Mouse (Mus musculus) thymus, adult 18-20 months (tissue): Measurements from ENCODE around the gene Smco3.

ENCODE experiments used
- DNase-seq, 2 experiments: peaks; one replicate each; pipeline ENCODE4 v3.0.0; 2022; ENCODE audit warnings: mixed read lengths in 2 of 2

Gene Smco3

DNA sequence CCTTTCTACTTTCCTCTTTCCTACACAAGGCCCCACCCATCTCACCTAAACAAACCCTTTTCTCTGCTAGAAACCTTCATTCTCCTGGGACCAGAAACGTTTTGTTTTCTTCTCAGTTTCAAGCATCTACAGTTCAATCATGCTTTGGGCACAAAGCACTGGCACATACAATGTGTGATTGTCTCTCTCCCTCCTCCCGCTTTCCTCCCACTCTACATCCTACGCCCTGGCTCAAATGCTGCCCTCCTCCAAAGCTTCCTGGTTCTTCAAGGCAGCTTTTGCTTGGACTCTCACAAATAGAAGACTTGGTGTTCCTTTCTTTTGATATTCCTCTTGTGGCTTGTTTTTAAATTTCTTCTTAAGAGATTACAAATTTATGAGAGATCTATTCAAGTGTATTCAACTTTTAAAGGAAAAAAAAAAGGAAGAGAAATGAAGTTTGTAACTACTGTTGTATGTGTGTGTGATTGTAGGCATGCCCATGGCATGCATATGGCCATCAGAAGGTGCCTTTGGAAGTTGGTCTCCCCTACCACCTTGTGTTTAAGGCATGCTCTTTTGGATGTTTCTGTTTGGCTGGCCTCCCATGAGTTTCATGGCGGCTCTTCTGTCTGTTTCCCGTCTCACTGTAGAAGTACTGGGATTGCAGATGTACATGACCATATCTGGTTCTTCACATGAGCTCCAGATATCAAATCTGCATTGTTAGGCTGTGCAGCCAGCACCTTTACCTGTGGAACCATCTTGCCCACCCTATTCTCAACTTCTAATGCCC is 10.6 kb upstream of the Smco3 start:
- no peak for DNase-seq

DNA sequence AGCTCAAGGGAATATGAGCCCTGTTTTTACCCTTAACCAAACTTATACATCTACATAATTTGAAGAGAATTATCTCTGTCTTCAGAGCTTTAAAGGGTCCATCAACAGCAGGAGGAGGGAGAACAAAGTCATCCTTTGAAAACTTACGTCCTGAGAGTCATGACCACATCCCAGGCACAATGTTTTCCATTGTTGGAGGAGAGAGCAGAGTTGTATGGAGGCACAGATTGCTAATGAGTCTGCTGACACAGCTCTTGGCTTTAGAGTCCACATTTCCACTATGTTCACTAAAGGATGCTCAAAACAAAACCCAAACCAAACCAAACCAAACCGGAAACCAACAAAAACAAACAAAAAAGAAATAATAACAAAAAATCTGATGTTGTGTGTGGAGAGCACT is 9.7 kb upstream of the Smco3 start:
- DNase-seq: no peak

DNA sequence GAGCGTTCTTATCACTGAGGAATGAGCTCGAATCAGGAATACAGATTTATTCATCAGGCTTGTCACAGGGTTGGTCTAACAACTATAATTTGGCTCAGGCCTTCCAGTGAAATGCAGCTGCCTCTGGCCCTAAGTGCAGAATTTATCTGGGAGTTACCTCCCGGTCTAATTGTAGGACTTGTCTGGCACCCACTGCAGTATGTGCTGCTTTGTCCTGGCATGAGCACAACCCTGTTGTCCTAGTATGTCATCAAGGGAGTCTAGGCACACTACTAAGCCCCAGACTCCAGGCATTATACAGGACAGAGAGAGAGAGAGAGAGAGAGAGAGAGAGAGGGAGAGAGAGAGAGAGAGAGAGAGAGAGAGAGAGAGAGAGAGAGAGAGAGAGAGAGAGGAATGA is 2.1 kb upstream of the Smco3 start:
- no peak for DNase-seq

DNA sequence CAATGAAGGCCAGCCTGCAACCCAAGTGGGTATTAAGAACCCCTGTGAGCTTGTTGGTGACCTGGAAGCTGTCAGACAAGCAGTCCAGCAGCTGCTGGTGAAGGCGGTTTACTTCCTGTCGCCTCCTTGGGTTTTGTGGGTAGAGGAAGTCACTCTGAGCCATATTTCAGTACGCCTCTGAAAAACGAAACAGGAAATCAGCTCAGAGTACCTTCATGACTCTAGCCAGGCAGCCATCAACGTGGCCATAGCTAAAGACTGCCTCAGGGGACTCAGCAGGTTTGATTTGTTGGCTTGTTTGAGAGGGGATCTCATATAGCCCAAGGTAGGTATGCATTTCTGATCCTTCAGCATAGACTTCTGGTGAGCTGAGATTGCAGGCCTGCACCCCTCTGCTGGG is 3.5 kb downstream of the Smco3 start:
- peak in 1 of 2 experiments; percentile 42 for DNase-seq

DNA sequence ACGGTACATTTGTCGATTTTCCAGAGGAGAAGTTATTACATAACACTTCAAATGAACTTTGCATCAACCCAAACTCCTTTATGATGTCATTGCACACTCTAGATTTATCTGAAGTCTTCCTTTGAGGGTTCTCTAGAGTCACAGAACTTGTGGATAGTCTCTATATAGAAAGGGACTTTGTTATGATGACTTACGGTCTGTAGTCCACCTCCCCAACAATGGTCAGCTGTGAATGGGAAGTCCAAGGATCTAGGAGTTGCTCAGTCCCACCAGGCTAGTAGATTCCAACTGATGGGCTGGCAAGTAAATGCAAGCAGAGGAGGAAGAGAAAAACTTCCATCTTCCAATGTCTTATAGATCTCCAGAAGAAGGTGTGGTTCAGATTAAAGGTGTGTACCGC is 6.6 kb downstream of the Smco3 start:
- no peak for DNase-seq

DNA sequence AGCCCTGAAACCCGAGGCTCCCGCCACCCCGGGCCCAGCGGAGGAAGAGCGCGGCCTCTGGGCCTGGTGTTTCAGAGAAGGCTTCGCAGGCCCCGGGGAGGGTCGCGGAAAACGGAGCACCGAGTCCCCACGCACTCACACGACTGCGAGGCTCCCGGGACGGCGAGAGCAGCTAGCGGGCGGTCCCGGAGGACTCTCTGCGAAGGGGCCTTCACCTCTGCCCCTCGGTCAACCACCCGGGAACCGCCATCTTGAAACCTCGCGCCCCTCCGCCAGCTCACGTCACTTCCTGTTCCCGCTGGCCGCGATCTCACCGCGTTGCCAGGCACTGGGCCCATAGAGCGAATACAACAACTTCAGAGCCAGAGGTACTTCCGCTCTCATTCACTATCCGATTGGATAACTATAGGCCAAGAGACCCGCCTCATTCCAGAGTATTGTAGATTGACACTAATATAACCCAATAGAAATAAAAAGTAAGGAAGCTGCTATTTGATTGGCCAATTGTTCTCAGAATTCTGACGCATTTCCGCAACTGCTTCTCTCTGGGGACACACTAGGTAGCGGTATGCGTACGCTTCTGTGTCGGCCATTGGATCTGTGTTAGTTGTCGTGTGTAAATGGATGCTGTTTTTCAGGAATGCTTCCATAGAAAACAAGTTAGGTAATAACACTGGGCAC is 7.2 kb downstream of the Smco3 start, which contains the start of gene Wbp11:
Wbp11 (minus strand) TSS at position 353 of the 681 bp plus-strand sequence.
- peak; percentile 90 to 95 for DNase-seq

DNA sequence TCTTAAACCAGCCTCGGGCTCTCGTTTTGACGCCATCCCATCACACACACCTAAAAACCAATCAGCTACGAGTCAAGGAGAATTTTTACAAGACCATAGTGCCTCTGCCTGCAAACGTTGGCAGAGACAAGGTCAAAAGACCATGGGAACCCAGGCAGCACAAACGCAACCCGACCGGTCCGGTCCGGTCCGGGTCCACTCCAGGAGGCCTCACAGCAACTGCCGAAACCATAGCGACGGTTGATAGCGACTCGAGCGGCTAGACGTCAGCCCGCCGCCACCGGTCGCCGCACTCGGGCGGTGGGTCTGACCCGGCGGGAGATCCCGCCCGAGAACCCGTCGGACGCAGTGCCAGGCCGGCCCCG is 7.8 kb downstream of the Smco3 start, which contains the start of gene BC049715:
BC049715 (plus strand) TSS at position 111 of the 365 bp plus-strand sequence.
- no peak for DNase-seq

DNA sequence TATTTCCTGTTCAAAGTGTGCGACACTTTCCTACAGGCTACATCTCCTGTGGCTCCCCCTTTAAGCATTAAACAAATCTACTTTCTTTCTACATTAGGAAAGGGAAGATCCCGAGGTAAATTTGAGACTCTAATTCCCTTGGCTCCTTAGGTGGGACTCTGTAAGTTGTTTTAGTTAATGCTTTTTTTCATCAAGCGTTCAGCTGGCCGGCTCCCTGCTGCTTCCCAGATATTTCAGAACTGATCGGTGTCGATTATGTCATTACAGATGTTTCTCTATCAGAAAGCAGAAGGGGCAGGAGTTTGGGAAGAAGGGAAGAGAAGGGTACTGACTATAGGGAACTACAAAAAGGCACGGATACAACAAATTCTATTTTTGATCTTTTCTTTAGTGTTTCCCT is 8.1 kb downstream of the Smco3 start:
- no peak for DNase-seq

DNA sequence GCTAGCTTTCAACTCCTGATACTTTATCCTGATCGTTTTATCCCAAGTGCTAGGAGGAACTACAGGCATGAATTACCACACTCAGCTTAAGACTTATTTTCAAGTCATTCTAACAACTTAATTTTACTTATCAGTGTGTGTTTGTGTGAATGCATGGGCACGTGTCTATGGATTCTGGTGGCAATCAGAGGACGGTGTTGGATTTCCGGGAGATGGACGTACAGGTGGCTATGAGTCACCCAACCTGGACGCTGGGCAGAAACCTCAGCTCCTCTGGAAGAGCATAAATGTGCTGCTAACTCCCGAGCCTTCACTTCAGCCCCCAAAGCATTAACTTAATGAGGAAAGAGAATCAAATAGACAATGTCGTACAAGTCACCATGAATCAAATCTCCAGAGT is 10.3 kb downstream of the Smco3 start:
- no peak for DNase-seq

DNA sequence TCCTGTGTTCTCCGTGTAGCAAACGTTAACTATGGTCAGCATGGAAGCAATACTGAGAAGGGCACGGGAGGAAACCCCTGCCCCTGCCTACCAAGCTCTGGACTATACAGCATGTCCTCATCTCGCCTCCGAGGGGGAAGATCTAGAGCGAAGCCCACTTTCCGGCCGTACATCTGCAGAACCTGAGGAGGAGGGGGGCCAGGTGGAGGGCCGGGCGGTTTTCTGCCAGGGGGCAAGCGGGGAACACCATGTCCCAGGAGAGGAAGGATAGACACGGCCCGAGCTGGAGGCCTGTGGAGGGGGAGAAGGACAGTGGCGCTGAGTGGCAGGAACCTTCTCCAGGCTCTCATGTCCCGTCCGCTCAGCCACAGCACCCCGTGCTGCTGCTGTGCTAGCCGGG is 14.2 kb downstream of the Smco3 start:
- no peak for DNase-seq

DNA sequence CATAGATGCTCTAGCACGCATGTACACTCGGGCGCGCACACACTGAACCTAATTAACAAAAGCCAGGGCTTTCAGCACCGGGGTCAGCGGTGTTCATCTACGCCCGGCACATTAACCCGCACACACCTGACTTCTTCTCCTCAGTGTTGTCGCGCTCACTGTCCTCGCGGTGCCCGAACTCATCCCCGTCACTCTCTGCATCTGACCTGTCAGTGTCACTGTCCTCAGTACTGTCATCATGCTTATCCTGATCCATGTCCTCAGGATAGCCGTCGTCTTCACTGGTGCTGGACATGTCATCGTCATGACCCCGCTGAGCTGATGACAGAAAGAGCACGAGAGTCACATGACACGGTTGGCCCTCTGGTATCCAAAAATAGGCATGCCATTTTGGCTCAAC is 14.9 kb downstream of the Smco3 start:
- DNase-seq: no peak

DNA sequence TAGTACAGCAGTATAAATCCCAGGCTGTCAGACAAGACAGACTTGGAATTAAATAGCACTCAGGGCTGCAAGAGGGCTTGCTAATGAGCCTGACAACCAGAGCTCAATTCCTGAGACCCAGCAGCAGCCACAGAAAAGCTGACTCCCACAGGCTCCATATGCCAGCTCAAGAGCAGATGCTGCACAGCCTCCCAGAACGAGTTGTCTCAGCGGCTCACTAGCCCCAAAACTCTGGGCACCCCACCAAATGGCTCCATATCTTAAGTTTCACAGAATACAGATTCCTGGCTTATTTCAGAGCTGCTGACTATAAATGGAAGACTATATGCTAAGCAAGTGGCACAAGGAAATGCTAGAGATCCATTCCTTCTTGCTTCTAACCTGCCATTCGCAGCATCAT is 17.7 kb downstream of the Smco3 start:
- no peak for DNase-seq

DNA sequence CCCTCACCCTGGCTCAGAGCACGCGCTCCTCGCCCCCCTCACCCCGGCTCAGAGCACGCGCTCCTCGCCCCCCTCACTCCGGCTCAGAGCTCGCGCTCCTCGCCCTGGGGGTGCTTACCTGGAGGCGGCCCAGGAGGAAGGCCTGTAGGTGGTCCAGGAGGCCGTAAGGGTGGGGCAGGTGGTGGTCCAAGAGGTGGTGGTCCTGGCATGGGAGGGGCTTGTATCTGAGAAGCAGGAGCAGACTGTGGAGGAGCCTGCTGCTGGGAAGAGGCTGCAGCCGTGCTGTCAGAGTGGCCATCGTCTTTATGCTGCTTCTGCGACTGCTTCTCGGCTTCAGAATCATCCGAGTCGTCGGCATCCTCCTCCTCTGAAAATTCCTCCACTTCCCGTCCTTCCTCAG is 18.4 kb downstream of the Smco3 start:
- DNase-seq: no peak

DNA sequence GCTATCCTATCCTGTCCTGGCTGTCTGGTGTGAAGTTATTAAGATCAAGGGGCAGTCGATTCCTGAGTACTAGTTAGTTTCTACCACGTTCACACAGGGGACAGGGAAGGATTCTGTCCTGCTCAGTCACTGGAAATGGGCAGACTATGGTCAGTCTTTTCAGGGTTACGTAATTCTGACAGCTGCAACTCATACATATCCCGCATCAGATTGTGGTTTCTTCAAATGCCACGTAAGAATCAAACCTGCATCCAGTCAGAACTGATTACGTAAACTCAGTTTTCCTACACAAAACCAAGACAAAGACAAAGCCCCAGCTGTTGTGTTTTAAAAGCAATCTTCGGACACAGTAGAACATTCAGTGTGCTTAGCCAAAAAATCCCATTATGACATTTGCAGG is 19.9 kb downstream of the Smco3 start:
- no peak for DNase-seq

DNA sequence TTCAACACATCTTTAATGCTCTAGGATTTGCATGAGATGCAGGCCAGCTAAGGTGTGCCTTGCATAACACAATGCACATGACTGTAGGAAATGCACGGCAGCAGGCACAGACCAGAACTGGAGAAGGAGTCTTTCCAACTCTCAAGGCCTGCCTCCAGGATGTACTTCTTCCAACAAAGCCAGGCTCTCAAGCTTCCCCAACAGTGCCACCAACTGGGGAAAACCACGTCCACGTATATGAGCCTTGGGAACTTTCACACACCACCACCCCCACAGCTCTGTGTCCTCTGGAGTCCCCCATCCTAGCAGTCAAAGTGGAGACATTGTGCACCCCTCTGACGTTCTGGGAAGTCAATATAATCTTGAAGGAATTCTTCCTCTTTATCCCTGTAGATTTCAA is 22.1 kb downstream of the Smco3 start:
- no peak for DNase-seq

DNA sequence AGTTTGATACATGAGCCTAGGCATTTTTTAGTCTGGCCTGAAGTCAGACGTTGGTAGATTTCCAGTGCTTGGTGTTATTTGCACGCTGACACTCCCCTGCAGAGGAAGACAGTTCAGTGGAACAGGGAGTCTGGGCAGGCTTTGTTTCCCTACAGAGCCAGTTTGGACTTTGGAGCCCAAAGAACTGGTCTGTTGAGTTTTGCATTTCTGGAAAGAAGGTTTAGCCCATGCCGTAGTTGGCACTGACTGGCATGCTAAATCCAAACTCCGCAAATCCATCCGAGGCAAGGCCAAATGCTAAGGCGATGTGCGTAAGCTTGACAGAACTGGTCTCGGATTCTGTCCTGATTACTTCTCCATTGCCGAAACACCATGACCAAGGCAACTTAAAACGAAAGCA is 24.1 kb downstream of the Smco3 start:
- DNase-seq: no peak

DNA sequence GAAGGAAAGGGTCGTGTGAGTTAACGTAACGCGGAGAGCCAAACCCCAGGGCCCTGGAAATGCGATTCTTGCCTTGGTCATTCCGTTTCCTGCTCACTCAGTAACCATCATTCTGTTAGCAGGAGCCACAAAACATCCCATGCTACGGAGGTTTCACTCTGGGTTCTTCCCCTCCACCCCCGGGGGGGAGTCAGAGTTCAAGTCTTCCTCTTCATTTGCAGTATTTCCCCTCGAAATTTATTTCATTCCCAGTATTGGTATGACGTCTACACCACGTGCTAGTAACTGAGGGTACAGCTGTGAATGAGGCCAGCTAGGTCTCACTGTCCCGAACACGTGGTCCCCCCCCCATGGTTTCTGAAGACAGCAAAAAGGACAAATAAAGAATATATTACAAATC is 25.6 kb downstream of the Smco3 start:
- DNase-seq: no peak

DNA sequence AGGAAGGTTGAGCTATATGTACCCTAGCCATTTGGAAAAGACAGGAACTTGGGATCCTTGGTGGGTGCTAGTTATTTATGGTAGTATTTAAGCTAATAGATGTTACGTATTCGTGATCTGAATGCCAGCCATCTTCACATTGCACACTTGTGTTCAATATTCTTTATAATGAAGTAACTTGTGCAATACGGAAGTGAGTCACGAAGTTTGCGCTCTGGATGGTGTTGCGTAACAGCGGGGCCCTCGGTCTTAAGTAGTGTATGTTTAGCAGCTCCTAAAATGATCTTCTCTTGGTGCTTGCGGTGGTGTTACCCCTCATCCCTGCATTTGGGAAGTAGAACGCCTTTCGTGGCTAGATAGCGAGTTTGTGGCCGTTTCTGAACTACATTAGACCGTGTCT is 26.2 kb downstream of the Smco3 start:
- no peak for DNase-seq

DNA sequence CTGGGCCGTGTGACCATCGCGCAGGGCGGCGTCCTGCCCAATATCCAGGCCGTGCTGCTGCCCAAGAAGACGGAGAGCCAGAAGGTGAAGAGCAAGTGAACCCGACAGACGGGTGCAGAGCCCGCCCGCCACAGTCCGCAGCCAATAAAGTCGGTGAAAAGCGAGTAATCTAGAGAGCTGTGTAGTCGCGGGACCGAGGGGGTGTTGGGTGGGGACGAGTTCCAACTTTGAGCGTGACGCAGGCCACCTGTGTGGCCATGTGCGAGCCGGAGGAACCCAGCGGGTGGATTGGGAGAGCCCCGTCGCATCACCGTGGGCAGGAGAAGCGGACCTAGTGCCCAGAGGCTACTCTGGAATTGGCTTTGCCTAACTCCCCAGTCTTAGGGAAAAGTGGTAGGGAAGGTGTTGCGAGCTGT is 26.6 kb downstream of the Smco3 start:
- peak in 1 of 2 experiments; percentile 28 for DNase-seq

DNA sequence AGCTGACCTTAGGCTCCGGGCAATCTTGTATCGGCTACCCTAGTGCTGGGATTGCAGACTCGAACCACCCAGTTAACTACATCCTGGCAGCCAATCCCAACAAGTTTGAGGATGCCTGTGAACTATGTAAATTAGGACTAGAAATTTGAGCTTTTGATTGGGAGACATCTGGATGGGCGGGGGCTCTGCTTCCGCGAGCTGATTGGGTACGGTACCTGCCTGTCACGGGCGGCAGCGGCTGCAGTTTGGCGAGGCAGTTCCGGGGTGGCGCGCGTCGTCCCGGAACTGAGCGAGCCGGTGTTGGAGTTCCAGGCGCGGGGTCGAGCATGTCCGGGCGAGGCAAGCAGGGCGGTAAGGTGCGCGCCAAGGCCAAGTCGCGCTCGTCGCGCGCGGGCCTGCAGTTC is 27.2 kb downstream of the Smco3 start, which contains the start of gene H2afj:
H2afj (plus strand) TSS at position 231 of the 404 bp plus-strand sequence.
- DNase-seq: peak; percentile 95 to 97

DNA sequence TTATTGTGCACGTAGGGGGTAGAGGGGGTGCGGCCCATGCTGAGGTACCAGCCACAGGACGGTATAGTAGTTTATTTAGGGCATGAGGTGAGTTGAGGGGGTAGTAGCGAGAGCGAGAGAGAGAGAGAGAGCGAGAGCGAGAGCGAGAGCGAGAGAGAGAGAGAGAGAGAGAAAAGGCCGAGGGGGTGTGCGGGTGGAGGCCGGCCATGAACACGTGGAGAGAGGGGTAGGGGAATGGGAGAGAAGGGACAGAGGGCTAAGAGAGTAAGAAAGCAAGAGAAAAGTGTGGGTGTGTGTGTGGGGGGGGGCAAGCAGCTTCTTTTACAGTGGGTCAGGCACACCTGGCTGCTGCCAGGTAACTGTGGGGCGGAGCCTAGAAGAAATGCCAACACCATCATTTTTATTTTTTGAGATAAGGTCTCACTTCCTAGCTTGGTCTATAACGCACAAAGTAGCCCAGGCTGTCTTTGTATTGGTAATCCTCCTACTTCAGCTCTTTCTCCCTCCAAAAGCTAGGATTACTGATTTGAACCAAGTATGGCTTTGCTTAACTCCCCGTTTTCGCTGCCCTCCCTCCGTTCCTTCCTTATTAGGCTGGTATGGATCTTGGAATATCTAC is 27.7 kb downstream of the Smco3 start:
- no peak for DNase-seq

DNA sequence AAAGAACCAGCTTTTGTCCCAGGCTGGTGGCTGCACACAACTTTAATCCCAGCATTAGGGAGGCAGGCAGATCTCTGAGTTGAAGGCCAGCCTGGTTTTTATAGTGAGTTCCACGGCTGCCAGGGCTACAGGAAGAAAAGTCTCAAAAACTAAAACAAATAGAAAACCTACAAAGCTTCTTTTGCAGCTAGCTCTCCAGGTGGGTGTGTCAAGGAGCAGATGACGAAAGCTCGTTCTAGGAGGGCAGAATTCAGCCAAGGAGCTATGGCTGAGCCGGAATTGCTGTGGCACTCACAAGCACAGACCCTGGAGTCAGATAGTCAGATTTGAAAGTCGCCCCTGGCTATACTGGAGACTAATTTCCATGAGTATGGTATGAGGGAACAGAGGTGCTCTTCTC is 28.4 kb downstream of the Smco3 start:
- no peak for DNase-seq

DNA sequence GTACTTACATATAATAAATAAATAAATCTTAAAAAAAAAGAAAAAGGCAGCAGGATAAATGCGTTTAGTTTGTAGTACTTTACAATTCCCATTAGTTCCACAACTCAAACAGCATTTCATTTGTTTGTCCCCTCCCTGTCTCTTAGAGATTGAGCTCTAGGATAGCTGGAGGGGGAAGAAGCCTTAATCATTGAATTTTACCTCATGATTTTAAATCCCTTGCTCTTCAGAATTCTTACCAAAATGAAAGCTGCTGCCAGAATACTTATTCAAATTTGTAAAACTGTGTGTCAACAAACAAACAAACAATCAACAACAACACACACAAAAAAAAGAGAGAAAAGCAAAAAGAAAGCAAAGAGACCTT is 29.9 kb downstream of the Smco3 start:
- no peak for DNase-seq
